Mouse (Mus musculus) thymus, postnatal 36 days (tissue): ENCODE results near the gene Dohh.

Experiments
- DNase-seq, 2 experiments: peaks; one replicate each; pipeline ENCODE4 v3.0.0; 2022; ENCODE audit warnings: mixed read lengths in 2 of 2

Dohh gene

DNA sequence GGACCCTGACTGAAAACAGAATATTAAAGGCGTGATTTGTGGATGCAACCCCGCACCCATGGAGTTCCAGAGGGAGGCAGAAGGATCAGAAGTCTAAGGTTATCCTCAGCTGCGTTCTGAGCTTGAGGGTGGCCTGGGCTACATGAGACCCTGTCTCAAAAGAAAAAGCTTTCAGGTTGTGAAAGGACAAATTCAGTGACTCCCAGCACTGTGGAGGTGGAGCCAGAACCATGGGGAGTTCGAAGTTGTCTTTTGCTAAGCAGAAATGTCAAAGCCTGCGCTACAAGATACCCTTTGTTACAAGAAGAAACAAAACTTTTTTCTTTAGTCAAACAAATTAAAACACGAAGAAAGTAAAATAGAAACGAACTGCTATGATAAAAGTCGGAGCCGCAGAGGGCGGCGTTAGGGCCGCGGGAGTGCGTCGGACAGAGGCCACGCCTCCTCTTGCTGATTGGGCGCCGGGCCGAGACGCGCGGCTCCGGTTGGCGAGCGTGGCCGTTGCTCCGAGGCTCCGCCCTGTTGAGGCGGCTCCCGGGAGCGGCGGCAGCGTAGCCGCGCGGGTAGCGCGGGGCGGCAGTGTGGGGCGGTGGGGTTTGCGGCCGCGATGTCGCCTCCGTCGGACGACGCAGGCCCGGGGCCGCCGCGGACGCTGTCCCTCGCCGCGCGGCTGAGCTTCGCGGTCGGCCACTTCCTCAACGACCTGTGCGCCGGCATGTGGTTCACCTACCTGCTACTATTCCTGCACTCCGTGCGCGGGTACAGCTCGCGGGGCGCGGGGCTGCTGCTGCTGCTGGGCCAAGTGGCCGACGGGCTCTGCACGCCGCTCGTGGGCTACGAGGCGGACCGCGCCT, 27.0 kb upstream of the Dohh start, which contains the start of gene Mfsd12:
Gene Mfsd12 (plus strand): TSS at position 501 of the 854 bp plus-strand sequence.
- DNase-seq, result peak; percentile 89 to 94

DNA sequence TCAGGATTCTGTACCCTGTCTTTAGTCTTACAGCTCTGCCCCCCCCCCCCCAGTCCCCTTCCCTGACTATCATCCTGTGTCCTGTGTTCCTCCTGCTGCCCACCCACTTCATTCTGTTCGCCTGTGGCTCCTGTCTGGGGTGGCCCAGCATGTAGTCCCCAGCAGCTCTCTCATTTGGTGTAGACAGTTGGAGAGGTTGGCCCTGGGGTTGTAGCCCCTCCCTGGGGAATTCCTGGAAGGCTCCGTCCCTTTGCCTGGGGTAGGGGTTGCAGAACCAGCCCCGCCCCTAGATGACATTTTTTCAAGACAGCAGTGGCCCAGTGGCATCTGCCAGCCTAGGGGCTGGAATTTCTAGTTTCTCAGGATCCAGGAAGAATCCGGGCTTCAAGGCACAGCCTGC, 26.0 kb upstream of the Dohh start:
- no peak for DNase-seq

DNA sequence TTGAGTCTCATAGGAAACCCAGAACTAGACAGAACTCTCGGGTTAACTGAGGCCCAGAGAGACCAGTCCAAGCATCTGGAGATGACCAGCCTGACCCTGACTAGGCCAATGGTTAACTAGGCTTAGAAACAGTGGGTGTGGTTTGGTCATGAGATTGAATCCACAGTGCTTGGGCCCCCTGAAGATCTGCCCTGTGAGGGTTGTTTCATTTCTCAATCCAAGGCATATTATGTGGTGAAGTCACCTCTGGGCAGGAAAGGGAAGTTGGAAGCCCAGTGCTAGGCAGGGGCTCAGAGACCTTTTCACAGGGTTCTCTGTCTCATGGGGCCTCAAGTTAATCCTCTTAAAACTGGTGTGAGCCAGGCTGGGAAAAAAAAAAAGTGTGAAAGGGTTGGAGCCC, 25.4 kb upstream of the Dohh start:
- DNase-seq, result no peak

DNA sequence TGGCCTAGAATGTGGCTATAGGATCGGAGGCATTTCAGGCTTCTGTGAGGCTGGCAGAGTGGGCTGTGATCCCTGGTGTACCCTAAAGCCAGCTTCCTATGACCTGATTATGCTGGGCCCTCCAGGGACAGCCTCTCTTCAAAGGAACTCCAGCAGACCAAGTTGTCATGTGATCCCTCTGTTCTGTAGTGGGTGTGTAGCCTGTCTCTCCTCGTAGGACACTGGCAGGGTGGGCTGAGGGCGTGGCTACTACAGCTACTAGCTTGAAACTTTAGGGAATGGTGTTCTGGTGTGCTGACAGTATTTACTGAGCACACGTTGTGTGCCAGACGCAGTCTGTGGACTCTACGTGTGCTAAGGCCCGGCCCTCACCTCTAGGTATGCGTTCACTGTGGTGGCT, 23.5 kb upstream of the Dohh start:
- DNase-seq, result no peak

DNA sequence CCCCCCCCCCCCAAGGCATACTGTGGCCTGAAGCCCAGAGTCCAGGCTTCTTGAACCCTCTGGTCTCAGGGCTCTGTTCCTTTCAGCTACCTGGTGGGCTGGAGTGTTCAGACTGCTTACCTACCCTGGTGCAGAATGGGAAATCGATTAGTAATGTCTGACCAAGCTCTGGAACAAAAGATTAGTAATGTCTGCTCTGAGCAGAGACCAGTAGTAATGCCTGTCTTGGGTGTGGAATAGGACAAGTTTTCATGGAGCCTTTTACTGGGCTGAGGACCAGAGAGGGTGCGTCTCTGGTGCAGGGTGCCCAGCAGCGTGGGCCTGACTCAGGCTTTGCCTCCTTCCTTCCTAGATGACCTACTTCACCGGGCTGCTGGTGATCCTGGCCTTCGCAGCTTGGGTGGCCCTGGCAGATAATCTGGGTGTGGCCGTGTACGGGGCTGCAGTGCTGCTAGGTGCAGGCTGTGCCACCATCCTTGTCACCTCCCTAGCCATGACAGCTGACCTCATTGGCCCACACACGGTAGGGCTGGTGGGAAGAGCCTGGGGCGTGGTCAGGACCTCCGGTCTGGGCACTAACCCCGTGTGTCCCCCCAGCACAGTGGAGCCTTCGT, 21.8 kb upstream of the Dohh start:
- DNase-seq, result no peak

DNA sequence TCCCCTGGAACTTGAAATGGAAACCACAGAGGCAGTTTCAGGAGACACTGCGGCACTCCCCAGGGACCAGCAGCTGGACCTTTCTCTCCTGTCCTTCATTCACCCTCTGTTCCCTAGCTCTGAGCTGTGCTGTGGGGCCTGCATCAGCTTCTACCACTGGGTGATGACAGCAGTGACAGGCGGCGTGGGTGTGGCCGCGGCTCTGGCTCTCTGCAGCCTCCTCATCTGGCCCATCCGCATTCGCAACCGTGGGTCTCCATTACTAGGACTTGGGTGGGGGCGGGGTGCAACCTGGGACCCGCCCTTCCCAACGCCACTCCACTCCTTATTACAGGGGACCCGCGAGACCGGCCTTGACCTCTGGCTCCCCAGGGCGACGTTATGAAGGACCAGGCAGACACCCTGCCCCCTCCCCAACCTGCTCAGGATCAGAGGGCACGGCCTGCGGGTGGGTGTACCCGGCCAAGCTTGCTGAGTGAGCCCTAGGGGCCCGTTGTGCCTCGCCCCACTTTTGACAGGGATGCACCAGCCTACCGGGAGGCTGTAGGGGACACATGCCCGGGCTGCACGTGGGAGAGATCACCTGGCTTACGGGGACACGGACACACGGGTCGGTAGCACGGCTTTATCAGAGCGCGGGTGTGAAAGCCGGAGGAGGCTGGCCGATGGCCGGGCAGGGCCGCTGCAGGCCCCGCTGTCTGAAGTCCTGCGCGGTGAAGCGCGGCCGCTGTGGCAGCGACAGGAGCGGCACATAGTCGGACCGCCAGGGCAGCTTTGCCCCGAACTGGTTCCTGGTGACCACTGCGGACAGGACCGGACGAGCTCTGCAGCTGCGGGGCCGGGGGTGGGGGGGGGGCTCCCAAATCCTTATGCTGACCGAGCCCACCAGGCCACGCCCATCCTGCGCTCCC, 20.5 kb upstream of the Dohh start:
- peak in 1 of 2 experiments; percentile 33 for DNase-seq

DNA sequence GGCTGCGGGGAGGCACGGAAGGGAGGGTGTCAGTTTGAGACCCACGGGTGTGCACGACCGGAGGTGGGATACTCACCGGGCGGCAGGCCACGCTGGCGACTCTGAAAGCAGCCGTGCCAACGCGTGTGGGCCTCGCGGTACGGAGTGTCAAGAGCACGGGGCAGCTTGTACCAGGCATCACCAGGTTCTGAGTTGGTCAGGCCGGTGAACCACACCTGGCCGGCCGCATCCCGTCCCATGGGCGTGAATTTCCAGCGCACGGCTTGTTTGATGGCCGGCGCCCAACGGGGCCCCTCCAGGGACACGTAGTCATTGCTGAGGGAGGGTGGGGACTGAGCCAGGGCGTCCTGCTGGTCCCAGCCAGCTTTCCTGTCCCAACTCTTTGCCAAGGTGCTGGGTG, 19.6 kb upstream of the Dohh start:
- peak in 1 of 2 experiments; percentile 29 for DNase-seq

DNA sequence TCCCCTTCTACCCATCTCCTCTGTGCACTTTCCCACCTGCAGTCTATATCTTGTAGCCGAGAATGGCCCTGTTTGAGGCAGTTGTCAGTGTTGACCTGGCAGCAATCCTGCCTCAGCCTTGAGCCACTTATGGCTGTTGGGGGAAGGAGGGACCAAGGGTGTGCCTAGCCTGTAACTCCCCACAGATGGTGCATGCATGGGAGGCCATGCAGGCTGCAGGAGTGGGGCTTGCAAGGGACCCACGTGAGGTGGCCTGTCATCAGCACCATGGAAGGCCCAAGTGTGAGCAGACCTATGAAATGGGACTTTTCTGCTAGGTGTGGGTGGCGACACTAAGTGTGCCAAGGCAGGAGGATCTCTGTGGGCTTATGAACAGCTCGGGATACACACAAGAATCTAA, 19.2 kb upstream of the Dohh start:
- no peak for DNase-seq

DNA sequence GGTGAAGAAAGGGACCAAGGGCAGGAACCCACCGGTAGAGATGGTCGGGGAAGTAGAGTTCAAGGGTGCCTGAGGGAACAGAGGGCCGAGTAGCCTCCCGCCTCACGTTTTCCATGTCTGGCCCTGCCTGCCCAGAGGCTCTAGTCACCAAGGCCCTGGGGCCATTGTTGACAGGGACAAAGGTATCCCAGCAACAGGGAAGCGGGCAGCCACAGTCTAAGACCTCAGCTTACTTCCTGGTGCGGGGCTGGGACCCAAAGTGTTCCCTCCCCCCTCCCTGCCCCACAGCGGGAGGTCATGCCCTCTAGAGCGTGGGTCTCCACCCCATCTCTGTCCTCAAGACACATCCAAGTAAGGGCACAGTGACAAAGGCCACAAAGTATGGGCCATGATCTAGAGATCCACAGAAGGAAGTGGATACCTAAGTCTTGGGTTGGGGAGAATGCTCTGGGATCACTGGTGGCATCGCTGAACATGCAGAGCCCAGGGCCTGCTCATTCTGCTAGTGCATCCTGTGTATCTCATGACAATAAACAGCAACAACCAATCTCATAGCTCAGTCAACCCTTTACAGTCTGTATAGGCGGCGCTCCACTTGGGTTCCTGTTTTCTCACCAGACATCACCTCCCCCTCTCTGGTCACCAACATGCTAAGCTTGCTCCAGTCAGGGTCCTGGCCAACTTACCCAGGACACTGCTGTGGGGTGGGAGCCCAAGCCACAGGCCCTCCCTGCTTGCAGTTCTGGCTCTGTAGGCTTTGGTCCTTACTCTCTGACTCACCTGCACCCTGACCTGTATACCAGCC, 18.4 kb upstream of the Dohh start, which contains the start of gene 4930404N11Rik:
Gene 4930404N11Rik (minus strand): TSS at position 145 of the 805 bp plus-strand sequence.
- DNase-seq, result no peak

DNA sequence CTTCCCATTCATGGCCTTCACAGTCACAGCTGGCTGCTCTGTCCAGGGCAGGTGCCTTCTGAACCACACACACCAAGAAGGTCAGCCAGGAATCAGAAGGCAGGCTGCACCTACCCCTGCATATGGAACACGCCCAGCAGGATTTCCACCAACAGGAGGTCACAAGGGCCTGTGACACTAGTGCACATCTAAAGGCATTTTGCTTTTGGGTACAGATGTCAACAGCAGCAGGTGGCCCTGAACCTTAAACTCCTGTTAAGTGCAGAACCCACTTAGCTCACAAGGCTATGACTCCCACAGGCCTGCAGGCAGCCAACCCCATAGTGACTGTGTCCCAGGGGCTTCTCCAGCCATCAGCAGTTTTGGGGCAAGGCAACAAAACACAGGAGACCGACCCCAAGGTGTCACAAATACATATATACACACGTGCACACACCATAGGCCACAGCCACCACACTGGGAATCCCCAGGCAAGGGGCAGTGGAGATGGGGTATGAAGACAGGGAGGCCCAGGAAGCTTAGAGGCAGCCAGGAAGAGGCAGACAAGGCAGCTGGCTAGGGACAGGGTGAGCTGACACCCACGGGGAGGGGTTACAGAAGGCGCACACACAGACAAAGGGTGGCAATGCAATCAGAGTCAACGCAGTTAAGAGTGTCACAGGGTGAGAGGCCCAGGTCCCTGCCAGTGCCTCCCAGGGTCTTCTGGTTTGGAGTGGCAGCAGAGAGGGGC, 17.6 kb upstream of the Dohh start:
- DNase-seq, result no peak

DNA sequence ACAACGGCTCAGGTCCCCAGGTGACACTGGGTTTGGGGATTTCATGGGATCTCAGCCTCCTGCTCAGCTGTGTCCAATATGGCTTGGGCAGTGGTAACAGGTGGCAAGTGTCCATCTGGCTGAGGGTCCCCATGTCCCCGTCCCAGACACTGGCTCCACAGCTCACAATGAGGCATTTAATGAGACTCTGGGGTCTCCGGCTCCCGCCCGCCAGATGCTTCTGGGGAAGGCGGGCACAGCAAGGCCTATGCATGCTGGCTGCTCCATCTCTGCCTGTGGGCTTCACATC, 17.1 kb upstream of the Dohh start:
- DNase-seq, result no peak

DNA sequence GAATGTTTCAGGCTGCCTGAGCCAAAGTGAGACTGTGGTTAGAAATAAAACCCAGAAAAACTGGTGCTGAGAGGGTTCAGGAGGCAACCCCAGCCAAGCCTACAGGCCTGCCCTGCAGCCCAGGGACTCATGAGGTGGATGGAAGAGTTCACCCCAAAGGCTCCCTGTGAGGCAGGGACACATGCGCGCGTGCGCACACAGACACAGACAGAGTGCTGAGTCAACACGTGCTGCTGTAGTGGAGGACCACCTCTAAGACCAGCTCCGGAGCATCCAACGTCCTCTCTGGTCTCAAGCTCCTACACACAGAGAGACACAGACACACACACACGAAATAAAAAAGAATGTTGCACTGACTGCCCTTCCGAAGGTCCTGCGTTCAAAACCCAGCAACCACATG, 8.9 kb upstream of the Dohh start:
- DNase-seq, result no peak

DNA sequence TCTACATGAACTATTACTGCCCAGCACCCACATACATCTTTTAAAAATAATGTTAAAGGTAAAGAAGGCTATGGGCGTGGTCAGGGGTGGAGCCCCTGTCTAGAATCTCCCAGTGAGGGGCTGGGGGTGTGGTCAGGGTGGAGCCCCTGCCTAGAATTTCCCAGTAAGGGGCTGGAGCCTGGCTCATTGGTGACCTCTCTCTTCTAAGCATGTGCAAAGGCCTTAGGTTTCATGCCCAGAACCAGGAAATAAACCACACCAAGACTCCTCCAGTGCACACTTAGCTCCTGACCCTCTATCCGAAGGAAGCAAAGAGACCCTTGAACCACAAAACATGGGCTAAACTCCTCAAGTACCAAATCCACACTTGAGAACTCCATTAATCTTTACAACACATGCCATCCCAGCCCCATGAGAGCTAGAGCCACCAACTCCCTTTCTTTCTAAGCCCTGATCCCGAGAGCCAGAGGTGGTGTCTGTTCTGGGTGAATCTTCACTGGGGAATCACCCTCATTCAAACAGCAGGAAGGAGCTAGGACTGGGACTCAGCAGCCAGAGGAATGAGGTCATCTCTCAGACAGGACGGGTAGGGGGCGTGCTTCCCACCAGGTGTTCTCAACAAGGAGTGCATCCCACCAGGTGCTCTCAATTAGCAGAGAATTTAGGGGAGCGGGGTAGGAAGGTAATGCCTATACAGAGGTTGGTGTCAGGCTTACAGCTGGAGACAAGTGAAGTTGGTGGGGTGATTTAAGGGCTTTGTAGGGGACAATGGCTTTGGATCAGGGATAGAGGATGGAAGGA, 7.5 kb upstream of the Dohh start:
- DNase-seq, result peak in 1 of 2 experiments; percentile 41

DNA sequence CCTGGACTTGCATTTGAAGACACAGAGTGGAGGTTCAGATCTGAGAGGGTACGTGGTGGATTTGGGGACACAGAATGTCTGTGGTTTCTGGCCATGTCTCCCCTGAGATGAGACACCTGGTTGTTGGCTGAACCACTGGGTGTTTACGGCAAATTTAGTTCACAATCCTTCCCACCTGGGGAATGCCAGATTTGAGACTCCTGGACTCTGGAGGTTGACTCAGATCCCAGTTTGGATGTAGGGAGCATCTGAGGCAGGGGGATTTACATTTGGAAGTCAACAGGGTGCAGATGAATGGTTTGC, 6.9 kb upstream of the Dohh start:
- DNase-seq, result no peak

DNA sequence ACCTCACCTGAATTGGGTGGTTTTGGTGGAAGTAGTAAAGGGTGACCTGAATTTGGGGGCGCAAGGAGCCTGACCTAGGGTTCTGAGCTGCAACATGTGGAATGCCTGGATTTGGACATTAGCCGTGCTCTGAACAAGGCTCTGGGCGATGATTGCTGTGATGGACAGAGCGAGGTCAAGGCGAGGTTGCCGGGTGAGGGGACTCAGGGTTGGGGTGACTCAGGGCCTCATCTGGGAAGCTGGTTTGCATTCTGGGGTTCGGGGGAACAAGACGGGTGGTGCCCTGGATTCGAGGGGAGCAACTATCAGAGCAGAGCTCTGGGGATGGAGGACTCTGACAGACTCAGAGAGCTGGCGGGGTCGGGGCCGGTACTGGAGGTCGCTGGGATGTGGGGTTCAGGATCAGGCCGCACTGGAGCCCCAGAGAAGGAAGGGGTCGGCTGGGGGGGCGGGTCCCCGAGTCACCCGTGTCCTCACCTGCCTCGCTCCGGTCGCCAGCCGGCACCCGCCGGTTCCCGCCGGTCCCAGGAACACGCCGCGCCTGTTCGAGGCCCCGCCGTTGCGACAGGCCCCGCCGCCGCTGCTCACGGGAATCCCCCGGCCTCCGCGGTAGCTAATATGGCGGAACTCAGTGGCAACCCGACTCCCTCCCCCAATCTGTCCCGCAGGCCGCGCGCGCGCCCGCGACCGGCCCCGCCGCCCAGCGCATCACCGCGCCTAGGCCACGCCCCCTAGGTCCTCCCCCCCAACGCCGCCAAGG, 6.3 kb upstream of the Dohh start, which contains the start of gene Fzr1:
Gene Fzr1 (minus strand): TSS at position 724 of the 760 bp plus-strand sequence.
- DNase-seq, result no peak

DNA sequence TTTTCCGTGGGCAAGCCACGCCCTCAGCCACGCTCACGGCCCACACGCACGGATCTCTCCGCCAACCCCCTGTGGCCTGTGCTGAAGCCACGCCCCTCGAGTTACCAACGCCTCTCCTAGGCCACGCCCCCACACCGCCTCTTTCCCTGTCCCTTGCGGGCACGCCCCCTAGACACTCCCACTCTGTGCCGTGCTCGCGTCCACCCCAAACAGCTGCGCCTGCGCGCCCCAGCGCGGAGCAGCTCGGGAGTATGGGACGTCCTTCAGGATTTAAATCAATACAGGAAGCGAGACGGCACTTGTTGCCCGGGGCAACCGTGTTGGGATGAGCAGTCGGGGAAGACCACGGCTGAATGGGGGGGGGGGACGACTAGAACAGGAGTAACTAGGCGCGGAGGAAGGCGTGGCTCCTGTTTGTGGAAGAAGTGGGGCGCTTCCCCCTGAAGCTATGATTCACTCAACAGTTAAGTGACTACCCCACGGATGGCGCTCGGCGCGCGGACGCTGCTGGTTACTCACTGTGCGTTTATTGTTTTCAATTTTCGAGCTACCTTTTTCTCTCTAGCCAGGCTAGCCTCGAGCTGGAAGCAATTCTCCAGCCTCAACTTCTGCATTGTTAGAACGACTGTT, 5.6 kb upstream of the Dohh start:
- DNase-seq, result peak; percentile 100

DNA sequence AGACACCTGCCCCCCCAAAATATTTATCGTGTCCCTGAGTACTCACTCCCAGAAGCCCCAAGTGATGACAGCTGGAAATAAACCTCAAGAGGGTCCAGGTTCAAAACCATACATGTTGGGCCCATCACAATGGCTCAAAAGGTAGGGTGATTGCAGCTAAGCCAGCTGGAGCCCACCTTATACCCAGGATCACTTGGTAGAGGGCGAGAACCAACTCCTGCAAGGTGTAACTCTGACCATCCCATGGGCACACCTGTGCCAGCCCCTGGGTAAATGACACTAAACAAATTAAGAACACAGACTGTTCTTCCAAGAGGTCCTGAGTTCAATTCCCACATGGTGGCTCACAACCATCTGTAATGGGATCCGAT, 5.1 kb upstream of the Dohh start:
- DNase-seq, result no peak

DNA sequence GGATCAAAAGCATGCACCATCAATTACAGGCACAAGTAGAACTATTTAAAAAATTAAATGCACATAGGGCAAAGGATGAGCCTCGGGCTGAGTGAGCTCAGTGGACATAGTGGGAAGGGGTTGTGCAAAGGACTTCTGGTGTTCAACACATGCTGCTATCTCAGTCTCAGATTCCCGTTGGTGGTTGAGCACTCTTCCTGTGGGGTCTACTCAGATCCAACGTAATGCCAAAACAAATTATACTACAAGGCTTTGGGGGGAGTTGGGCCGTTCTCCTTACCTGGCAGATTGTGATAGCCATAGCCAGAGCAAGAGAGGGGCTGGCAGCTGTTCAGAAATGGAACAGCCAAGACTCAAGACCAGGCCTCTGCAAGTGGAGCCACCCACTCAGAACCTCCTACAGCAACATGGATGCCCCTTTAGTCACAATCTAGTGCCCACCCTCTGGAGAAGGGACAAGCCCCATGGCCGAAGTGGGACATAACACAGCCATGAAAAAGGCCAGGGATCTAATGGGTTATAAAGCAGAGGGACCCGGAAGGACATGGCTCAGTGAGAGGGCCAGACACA, 4.3 kb upstream of the Dohh start:
- no peak for DNase-seq

DNA sequence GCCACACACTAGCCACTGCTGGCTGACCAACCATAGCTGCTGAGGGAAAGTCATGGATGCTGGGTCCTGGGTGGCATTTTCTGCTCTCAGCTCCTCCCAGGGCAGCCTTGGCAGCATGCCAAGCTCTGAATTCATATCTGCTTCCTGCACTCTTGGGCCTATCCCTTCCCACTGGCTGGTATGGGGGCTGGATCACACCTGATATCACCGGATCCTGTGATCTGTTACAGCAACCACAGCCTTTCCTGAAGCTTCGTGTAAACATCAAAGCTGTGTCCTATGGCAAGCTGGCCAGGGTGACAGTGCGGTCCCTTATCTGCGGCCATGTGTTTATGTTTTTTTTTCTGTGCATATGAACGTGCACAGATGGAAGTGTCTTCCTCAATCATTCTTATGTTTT, 2.2 kb upstream of the Dohh start:
- DNase-seq, result no peak

DNA sequence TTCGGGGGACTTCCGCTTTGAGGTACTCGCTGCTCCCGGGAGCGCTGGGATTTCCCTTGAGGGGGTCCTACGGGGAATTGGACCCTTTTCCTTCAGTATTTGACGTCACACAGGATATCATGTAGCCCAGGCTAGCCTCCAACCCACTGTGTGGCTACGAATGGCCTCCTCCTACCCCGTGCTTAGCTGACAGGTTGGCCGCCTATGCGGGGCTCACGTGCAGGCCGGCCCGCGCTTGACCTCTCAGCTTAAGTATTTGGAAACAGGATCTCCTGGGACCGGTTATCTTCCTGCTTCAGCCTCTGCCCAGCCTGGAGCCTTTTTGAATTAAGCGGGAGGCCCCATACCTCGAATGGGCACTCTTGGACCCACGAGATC, 366 bp downstream of the Dohh start:
- no peak for DNase-seq
